Mouse (Mus musculus) heart, postnatal 0 days (tissue): ENCODE measurements around the gene Chrm3.

Source experiments
- CTCF ChIP-seq: IDR thresholded peaks from 2 replicates; pipeline ENCODE4 v1.5.1; 2016; ENCODE audit warnings: antibody characterized with exemption, control low read depth, low read depth
- EP300 ChIP-seq: IDR thresholded peaks from 2 replicates; pipeline ENCODE4 v1.6.1; 2016; ENCODE audit warnings: antibody characterized with exemption, low read depth

DNA sequence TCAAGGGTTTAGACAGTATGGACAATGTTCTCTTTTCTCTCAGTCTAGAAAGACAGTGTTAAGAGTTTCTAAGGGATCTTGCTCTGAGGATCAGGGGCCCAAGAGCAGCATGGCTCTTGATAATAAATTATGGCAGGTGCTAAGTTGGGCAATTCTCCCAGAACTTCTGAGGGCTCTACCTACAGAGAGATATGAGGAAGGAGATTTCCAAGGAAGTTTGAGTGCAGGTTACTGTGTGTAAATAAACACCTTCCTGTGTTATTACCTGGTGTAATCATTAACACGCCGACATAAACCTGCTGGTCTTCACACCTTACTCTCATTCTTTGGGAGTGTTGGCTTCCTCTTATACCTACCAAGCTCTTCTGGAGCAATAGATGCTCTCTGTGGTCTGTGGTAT, 33.7 kb upstream of the Chrm3 start:
- TF ChIP-seq CTCF, result no peak
- no peak for TF ChIP-seq EP300
